Mouse (Mus musculus) bone marrow, adult 2 months (tissue): ENCODE results near the gene Snapc2.

Source experiments
- CTCF ChIP-seq: fragments of 200-500 bp; IDR thresholded peaks from 2 replicates; pipeline ENCODE4 v1.5.1; 2011; ENCODE audit warnings: low read length, control low read depth; ENCODE audit not compliant: control insufficient read depth, insufficient read depth
- POLR2A ChIP-seq: fragments of 200-500 bp; IDR thresholded peaks from 2 replicates; pipeline ENCODE4 v1.6.1; 2011; ENCODE audit warnings: low read depth, mild to moderate bottlenecking, control low read depth, low read length, borderline replicate concordance; ENCODE audit not compliant: control insufficient read depth

DNA sequence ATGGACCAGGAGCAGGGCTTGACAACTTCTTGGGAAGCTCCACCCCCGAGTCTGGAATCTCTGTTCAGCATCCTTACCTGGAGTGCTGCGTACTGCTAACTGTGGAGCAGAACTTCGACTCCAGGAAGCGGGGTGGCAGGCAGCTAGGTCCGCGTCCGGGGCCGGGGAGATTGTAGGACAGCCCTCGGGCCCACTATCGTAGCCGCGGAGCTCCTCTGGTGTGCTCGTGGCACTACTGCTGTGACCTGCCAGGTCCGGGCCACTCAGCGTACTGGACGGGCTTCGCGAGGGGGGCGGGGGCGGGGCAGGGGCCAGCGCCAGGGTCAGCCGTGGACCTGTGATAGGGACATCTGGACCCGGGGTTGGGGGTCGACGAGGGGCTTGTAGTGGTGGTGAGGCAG lies 40.1 kb upstream of the Snapc2 start:
- no peak for TF ChIP-seq CTCF
- no peak for TF ChIP-seq POLR2A
